Mouse (Mus musculus) mature B cell (primary cell): ENCODE data around the gene Mrpl38.
"Not testable (repeated sequence)": the region's sequence is repeated elsewhere in the genome, so short reads cannot be mapped to it uniquely, and the experiment has no call there.

Experiments
- in situ Hi-C: fragments of 300-500 bp; cut with MboI; formaldehyde crosslinking; loops from 2 replicates; pipeline ENCODE4 v1.14.3; 2019

Mrpl38 gene

GRCm38 (mm10) chr11:116093771-116094565, 44.7 kb downstream of the Mrpl38 start:
- in situ Hi-C loops: no loop called here

DNA sequence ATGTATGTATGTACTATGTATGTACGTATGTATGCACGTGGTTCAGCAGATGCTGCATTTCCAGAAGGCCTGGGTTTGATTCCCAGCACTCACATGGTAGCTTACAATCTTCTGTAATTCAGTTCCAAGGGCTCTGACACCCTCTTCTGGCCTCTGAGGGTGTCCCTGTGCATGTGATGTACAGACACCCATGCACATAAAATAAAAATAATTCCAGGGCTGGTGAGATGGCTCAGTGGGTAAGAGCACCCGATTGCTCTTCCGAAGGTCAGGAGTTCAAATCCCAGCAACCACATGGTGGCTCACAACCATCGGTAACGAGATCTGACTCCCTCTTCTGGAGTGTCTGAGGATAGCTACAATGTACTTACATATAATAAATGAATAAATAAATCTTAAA, 45.7 kb downstream of the Mrpl38 start:
- in situ Hi-C loops: not testable (repeated sequence)

DNA sequence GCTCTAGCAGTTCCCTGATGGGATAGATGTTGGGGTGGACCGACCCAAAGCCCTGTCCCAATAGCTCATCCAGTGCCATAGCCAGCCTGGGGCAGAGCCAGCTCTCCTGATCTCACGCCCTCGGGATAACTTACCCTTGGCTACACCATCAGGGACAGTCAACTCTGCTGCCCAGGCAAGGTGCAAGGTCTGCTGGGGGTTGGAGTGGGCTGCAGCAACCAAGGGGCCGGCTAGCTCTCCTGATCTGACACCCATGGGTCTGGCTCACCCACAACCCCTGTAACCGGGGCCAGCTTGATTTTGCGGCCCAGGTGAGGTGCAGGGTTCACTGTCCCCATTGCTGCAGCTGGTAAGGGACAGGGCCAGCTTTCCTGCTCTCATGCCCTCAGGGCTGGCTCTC, 47.1 kb downstream of the Mrpl38 start:
- in situ Hi-C loops: no loop called here

- in situ Hi-C loops: no loop called here
Measured at GRCm38 (mm10) chr11:116089545-116089944, 49.1 kb downstream of the Mrpl38 start.

- in situ Hi-C loops: no loop called here
Measured at GRCm38 (mm10) chr11:116088741-116089394, 49.8 kb downstream of the Mrpl38 start.

DNA sequence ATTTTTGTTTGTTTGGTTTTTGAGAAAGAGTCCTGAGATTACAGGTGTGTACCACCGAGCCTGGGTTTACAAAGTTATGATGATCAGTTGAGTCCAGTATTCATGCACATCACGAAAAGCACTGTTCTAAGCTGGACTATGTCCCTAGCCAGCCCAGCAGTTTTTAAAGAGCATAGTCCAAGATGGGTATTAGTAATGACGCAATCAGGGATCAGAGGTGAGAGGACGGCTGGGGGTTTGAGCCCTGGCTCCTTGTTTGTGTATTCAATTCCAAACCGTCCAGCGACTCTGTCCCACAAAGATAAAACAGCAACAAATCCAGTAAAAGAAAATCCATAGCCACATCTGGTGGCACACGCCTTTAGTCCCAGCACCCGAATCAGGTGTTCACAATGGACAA, 50.5 kb downstream of the Mrpl38 start:
- in situ Hi-C loops: no loop called here

DNA sequence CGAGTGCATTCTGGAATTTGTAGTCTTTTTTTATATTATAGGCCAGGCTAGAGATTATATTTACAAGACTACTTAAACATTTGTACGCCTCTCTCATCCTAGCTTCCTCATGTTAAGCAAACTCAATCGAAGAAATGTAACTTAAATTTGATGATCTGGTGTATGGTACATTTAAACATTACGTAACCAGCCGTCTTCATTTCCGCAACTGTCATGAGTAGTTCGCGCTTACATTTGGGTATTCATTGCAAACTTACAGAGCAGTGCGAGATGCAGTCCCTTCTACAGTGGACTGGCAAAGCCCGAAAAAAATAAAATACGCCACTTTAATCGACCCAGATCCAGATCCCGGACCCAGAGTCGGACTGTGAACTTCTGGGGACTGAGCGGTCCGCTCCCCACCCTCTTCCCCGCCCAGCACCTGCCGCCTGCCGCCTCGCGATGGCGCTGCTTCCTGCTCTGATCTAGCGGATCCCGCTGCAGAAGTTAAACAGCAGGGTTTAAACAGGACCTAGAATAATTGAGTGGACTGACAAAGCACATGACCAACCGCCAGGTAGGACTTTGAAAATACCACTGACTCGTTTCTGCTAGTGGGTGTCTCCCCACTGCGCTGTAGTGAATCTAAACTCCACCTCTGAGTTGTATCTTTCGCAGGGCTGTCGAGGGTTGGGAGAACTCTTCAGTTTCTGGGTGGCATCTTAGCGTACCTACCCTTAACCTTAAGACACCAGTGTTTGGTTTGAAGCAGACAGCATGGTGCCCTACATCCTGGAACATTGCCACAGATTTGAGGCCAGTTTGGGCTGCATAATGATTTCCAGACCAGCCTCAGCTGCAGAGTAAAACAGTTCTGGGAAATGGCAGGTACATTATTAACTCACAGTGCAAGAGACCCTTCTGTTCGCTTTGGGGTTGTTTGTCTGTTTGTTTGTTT, 51.2 kb downstream of the Mrpl38 start:
- in situ Hi-C loops: no loop called here

DNA sequence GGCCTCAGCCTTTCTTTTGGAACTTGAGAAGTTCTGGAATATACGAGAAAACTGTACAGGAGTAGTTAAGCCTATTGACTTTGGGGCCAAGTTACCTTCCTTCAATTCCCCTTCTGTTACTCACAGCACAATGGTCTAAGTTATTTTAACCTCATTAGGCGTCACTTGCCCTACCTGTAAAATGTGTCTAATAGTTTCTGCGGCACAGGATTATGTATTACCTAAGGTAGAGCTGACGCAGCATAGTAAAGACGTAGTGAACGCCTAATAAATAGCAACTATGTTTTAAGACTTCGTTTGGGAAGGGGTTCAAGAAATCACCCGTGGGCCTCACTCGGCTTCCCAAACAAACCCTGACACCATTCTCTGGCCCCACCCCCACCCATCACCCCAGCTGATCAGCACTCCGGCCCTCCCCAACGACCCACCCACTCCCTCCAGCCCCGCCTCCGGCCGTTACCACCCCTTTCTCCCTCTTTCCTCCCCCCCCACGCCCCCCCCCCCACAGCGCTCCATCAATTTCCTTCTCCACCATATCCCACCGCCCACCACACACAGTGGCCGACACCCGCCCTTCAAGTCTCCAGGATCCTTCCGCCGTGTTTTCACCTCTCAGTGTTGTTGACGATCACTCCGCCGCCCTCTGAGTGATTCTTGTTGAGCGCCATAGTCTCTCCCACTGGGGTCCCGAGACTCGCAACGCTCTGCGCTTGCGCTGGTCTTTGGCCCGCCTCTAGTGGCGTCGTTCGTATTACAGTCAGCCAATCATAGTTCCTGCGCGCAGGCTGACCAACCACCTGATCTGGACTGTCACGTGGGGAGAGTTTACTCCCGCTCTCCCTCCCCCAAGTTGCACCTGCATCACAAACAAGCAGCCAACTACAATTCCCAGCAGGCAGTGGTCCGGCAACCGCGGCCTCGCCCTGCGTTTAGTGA, 52.1 kb downstream of the Mrpl38 start, which contains the start of gene Wbp2:
TSS of gene Wbp2 (minus strand) at position 738 of the 936 bp plus-strand sequence.
- in situ Hi-C loops: no loop called here

DNA sequence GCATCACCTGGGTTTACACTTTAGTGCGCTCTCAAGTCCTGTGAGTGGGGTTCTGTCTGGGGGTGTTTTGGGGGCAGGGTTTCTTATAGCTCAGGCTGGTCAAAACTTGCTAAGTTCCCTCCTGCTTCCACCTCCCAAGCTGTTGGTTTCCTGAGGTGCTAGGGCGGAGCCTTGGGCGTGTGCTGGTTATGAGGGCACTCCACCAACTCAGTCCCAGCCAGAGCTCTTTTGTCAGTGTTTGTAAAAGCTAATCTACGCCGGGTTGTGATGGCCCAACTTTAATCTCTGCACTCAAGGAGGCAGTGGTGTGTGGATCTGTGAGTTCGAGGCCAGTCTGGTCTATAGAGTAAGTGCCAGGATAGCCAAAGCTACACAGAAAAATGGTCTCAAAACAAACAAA, 54.5 kb downstream of the Mrpl38 start:
- in situ Hi-C loops: no loop called here

- in situ Hi-C loops: no loop called here
Measured at GRCm38 (mm10) chr11:116083096-116083672, 55.5 kb downstream of the Mrpl38 start.
